In genomic region chr8:81478674-81479073, GRCm38 (mm10) we compare ENCODE assay signal across 9 mouse cellular contexts.
DNase-seq lines count a peak whose midpoint lies in the region; ATAC-seq and TF ChIP-seq lines count a peak whose summit lies in the region.
"Had no signal": no experiment of that assay in that cellular context is flagged by ENCODE, and none has a peak within 500 bp of the region (broad histone marks: within the 10 kb centered on the region; RNA-seq: fewer than 3 reads in every experiment).

No protein-coding gene starts in this region.

- H3K27me3 ChIP-seq in embryonic facial prominence, embryonic 11.5 days (ENCODE audit: control insufficient read depth, insufficient read depth, low read length), result no peaks in the 10 kb centered on the region
- no peaks in the 10 kb centered on the region for H3K27me3 ChIP-seq in embryonic facial prominence, embryonic 10.5 days (replicated peaks; ENCODE audit: low read depth, poor library complexity, severe bottlenecking)
- H3K27me3 ChIP-seq in liver, postnatal 0 days (ENCODE audit: insufficient read depth, low read length), result no peaks in the 10 kb centered on the region

- H3K9me3 ChIP-seq in embryonic facial prominence, embryonic 11.5 days (replicated peaks; ENCODE audit: control insufficient read depth, low read length), result no peaks in the 10 kb centered on the region
- no peaks in the 10 kb centered on the region for H3K9me3 ChIP-seq in embryonic facial prominence, embryonic 10.5 days
- no peaks in the 10 kb centered on the region for H3K9me3 ChIP-seq in liver, postnatal 0 days (ENCODE audit: low read length)
- H3K9me3 ChIP-seq: G1E had no signal

- no peak overlapping the region for H3K27ac ChIP-seq in embryonic facial prominence, embryonic 11.5 days (replicated peaks; ENCODE audit: low read depth, low read length)
- H3K27ac ChIP-seq in embryonic facial prominence, embryonic 10.5 days (replicated peaks), result no peak overlapping the region
- H3K27ac ChIP-seq in liver, postnatal 0 days (ENCODE audit: low read depth), result no peak overlapping the region

- TF ChIP-seq CTCF in liver, postnatal 0 days (IDR thresholded peaks at IDR 0.05; ENCODE audit: low read depth), result peak; percentile 68

- no peak overlapping the region for H3K4me3 ChIP-seq in embryonic facial prominence, embryonic 11.5 days (ENCODE audit: low read depth, low read length)
- no peak overlapping the region for H3K4me3 ChIP-seq in embryonic facial prominence, embryonic 10.5 days
- H3K4me3 ChIP-seq in liver, postnatal 0 days (ENCODE audit: low read depth, low read length), result no peak overlapping the region

- peak; percentile 60 for DNase-seq in embryonic facial prominence, embryonic 11.5 days (ENCODE audit: low spot score)
- no peak for DNase-seq in embryonic facial prominence, embryonic 10.5 days (ENCODE audit: low spot score)
- no peak for DNase-seq in liver, postnatal 0 days
- DNase-seq in liver, result no peak
- peak; percentile 59 for DNase-seq in embryo, embryonic 10.5 days (ENCODE audit: low spot score)
- peak; percentile 64 for DNase-seq in retina, embryonic 14.5 days (ENCODE audit: low spot score)
- no peak for DNase-seq in spleen, postnatal 10 days (ENCODE audit: low spot score in 2 of 2)
- DNase-seq in left cerebral cortex, postnatal 36 days (ENCODE audit: low spot score in 2 of 2), result no peak

- 33% methylated on average over 3 of the region's 3 CpGs for WGBS in embryonic facial prominence, embryonic 11.5 days
- WGBS in embryonic facial prominence, embryonic 10.5 days, result 38% methylated on average over 3 of the region's 3 CpGs
- WGBS in liver, postnatal 0 days (ENCODE audit: insufficient replicate concordance), result 32% methylated on average over 3 of the region's 3 CpGs

- intact Hi-C loops in left cerebral cortex, postnatal 36 days (cut with DNase I), result loop anchor here (5.0 to 10.0 kb wide), 2 partner anchors 329 to 546 kb away; no protein-coding TSS in a partner anchor

- H3K9ac ChIP-seq in embryonic facial prominence, embryonic 11.5 days (replicated peaks; ENCODE audit: low read length), result no peak overlapping the region
- H3K9ac ChIP-seq in liver, postnatal 0 days (replicated peaks), result no peak overlapping the region

- TF ChIP-seq EP300 in liver, postnatal 0 days (IDR thresholded peaks at IDR 0.05; ENCODE audit: low read depth), result no peak

- no peaks in the 10 kb centered on the region for H3K4me1 ChIP-seq in embryonic facial prominence, embryonic 11.5 days (ENCODE audit: control insufficient read depth, insufficient read depth, low read length)
- H3K4me1 ChIP-seq in embryonic facial prominence, embryonic 10.5 days, result no peaks in the 10 kb centered on the region
- no peaks in the 10 kb centered on the region for H3K4me1 ChIP-seq in liver, postnatal 0 days (ENCODE audit: insufficient read depth)

- ATAC-seq in embryonic facial prominence, embryonic 11.5 days (replicated peaks; ENCODE audit: insufficient number of reproducible peaks, low FRiP score, low TSS enrichment, low read depth), result 0 out of 2 replicates have a peak, but pooled peaks have one; percentile 56
- no peak for ATAC-seq in liver, postnatal 0 days

- no peak overlapping the region for H3K4me2 ChIP-seq in embryonic facial prominence, embryonic 11.5 days (ENCODE audit: low read depth, low read length)
- H3K4me2 ChIP-seq in liver, postnatal 0 days (ENCODE audit: low read depth, low read length), result no peak overlapping the region

- no peaks in the 10 kb centered on the region for H3K36me3 ChIP-seq in embryonic facial prominence, embryonic 11.5 days (replicated peaks; ENCODE audit: control insufficient read depth, insufficient read depth, low read depth, low read length)
- no peaks in the 10 kb centered on the region for H3K36me3 ChIP-seq in embryonic facial prominence, embryonic 10.5 days (replicated peaks)
- no peaks in the 10 kb centered on the region for H3K36me3 ChIP-seq in liver, postnatal 0 days (replicated peaks; ENCODE audit: insufficient read depth, low read length)
- H3K36me3 ChIP-seq: G1E had no signal

Comparison
In these comparisons a context has a peak if more than half of its experiments do, and no peak if none do; other contexts are left out.
1. DNase-seq: peak in embryonic facial prominence, embryonic 11.5 days (single experiment), embryo, embryonic 10.5 days (single experiment) and retina, embryonic 14.5 days (single experiment); none in embryonic facial prominence, embryonic 10.5 days (single experiment), liver, postnatal 0 days (single experiment), liver (single experiment), spleen, postnatal 10 days (0 of 2) and left cerebral cortex, postnatal 36 days (0 of 2).